ENCODE assay signal across 8 mouse cellular contexts in the genomic region with DNA sequence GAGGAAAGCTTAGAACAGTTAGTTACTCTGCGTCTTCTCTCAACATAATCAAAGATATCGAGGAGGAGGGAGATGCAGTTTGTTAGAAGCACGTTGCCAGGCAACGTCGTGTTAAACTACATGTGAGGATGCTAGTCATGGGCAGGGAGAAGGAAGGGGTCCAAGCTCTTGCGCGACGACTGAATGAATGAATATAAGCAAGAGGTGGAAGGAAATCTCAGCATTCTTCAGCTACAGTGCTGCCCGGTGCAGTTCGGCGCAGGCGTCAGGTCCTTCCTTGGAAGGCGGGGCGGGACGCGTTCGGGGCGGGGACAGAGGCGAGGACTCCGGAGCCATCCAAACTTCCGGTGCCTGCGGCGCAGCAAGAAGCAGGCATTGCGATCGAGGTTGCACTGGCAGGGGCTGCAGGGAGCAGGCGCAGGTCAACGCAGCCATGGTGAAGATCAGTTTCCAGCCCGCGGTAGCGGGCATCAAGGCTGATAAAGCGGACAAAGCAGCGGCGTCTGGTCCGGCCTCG. TPM values are rescaled to one million over a fixed set of nuclear protein-coding genes. Genes with fewer than 3 reads are reported as not detected.
DNase-seq lines count a peak whose midpoint lies in the region; ATAC-seq and TF ChIP-seq lines count a peak whose summit lies in the region.

A gene (plus strand): TSS at position 51 of the 517 bp plus-strand sequence.

- peak within 1 kb of the TSS; percentile 86 for H3K9ac ChIP-seq in heart, embryonic 12.5 days
- H3K9ac ChIP-seq in kidney, embryonic 16.5 days (replicated peaks; ENCODE audit: low read length) = peak within 1 kb of the TSS; percentile 83
- H3K9ac ChIP-seq in liver, adult 2 months (ENCODE audit: low read depth, low read length) = peak within 1 kb of the TSS; percentile 39

- H3K4me1 ChIP-seq in brown adipose tissue, adult 24 weeks (ENCODE audit: control insufficient read depth, insufficient read depth, insufficient read length, low read length) = peaks cover 18% of the 10 kb centered on the region; the same call in 1 of the 2 replicates
- H3K4me1 ChIP-seq in heart, embryonic 12.5 days (replicated peaks) = peaks cover 43% of the 10 kb centered on the region
- peaks cover 40% of the 10 kb centered on the region for H3K4me1 ChIP-seq in kidney, embryonic 16.5 days (ENCODE audit: insufficient read depth, low read length)
- H3K4me1 ChIP-seq in liver, adult 2 months (ENCODE audit: control insufficient read depth, insufficient read depth, low read length) = peaks cover 5% of the 10 kb centered on the region; the same call in 1 of the 2 replicates

- H3K27ac ChIP-seq in brown adipose tissue, adult 24 weeks (replicated peaks; ENCODE audit: low read depth, low read length) = peak within 1 kb of the TSS; percentile 19; the same call in 1 of the 2 replicates
- peak within 1 kb of the TSS; percentile 90 for H3K27ac ChIP-seq in heart, embryonic 12.5 days (ENCODE audit: poor library complexity, severe bottlenecking)
- peak within 1 kb of the TSS; percentile 88 for H3K27ac ChIP-seq in kidney, embryonic 16.5 days (ENCODE audit: low read length)
- no peak within 1 kb of the TSS for H3K27ac ChIP-seq in liver, adult 2 months (replicated peaks; ENCODE audit: insufficient read depth, low read depth, low read length)

- H3K9me3 ChIP-seq in heart, embryonic 12.5 days (replicated peaks) = no peaks in the 10 kb centered on the region
- H3K9me3 ChIP-seq in kidney, embryonic 16.5 days (ENCODE audit: low read length) = no peaks in the 10 kb centered on the region

- peak; percentile 82; the same call in 1 of the 2 replicates for ATAC-seq in erythroid progenitor cell, adult 5-6 weeks (replicated peaks; ENCODE audit: low FRiP score, poor library complexity, severe bottlenecking)
- ATAC-seq in heart, embryonic 12.5 days (ENCODE audit: insufficient number of reproducible peaks, low FRiP score) = peak; percentile 82
- peak; percentile 87 for ATAC-seq in kidney, embryonic 16.5 days (ENCODE audit: low FRiP score, low TSS enrichment)
- ATAC-seq in monocyte, adult 5-6 weeks (replicated peaks; ENCODE audit: insufficient number of reproducible peaks, low FRiP score, low TSS enrichment, poor library complexity, severe bottlenecking) = peak; percentile 45; the same call in 1 of the 2 replicates

- no peaks in the 10 kb centered on the region for H3K27me3 ChIP-seq in heart, embryonic 12.5 days (replicated peaks)
- no peaks in the 10 kb centered on the region for H3K27me3 ChIP-seq in kidney, embryonic 16.5 days (ENCODE audit: insufficient read depth, low read length)
- no peaks in the 10 kb centered on the region for H3K27me3 ChIP-seq in liver, adult 2 months (ENCODE audit: control insufficient read depth, insufficient read depth, low read length)
- no peaks in the 10 kb centered on the region for H3K27me3 ChIP-seq in splenic B cell, adult 2 months (ENCODE audit: control insufficient read depth, insufficient read depth, low read length, poor library complexity, severe bottlenecking)

- DNase-seq in CD4-positive helper T cell, adult 2 months (ENCODE audit: low read depth, low spot score) = peak; percentile 88
- DNase-seq in liver, adult 2 months (ENCODE audit: extremely low read depth, low read depth, low spot score) = peak; percentile 56
- peak; percentile 51 for DNase-seq in splenic B cell, adult 2 months (ENCODE audit: low read depth, low spot score)

- peak within 1 kb of the TSS; percentile 72 for H3K4me2 ChIP-seq in heart, embryonic 12.5 days
- peak within 1 kb of the TSS; percentile 82 for H3K4me2 ChIP-seq in kidney, embryonic 16.5 days (replicated peaks; ENCODE audit: low read depth, low read length)

- WGBS in heart, embryonic 12.5 days = 2% methylated on average over 35 of the region's 35 CpGs
- under 1% methylated on average over 35 of the region's 35 CpGs for WGBS in kidney, embryonic 16.5 days
- WGBS in liver, adult 2 months = 1% methylated on average over 35 of the region's 35 CpGs

- H3K4me3 ChIP-seq in brown adipose tissue, adult 24 weeks (ENCODE audit: insufficient read depth, low read depth, low read length) = peak within 1 kb of the TSS; percentile 86
- H3K4me3 ChIP-seq in heart, embryonic 12.5 days = peak within 1 kb of the TSS; percentile 89
- H3K4me3 ChIP-seq in kidney, embryonic 16.5 days (ENCODE audit: low read length) = peak within 1 kb of the TSS; percentile 83
- peak within 1 kb of the TSS; percentile 71 for H3K4me3 ChIP-seq in liver, adult 2 months (ENCODE audit: insufficient read depth, low read depth, low read length)

- H3K79me2 ChIP-seq in liver, adult 2 months (ENCODE audit: control insufficient read depth, insufficient read depth, low read length) = no peaks in the 10 kb centered on the region

- H3K36me3 ChIP-seq in heart, embryonic 12.5 days = no peaks in the 10 kb centered on the region
- no peaks in the 10 kb centered on the region for H3K36me3 ChIP-seq in kidney, embryonic 16.5 days (ENCODE audit: insufficient read depth, low read length)
- H3K36me3 ChIP-seq in liver, adult 2 months (ENCODE audit: control insufficient read depth, insufficient read depth, low read length) = no peaks in the 10 kb centered on the region
- H3K36me3 ChIP-seq in splenic B cell, adult 2 months (ENCODE audit: control insufficient read depth, insufficient read depth, low read length, poor library complexity, severe bottlenecking) = no peaks in the 10 kb centered on the region

- no peak for TF ChIP-seq CTCF in liver, adult 2 months (IDR thresholded peaks at IDR 0.05; ENCODE audit: low read depth, low read length)

- TF ChIP-seq POLR2A in liver, adult 2 months (IDR thresholded peaks at IDR 0.05; ENCODE audit: extremely low read depth, insufficient read depth, low read length) = peak; percentile 57; the same call in 1 of the 2 replicates

RNA-seq across cellular contexts. Expression of the gene that starts here (rescaled TPM):
- polyA plus RNA-seq in brown adipose tissue, adult 24 weeks (2012; ENCODE audit: insufficient read depth, insufficient read length, missing spikeins) = 25.8 and 34.7 TPM in 2 replicates
- total RNA-seq in erythroid progenitor cell, adult 5-6 weeks (2015; ENCODE audit: low replicate concordance) = 3.4 and 9.4 TPM in 2 replicates
- total RNA-seq in erythroid progenitor cell, adult 5-6 weeks (2017; ENCODE audit: low replicate concordance) = 6.3 and 12.1 TPM in 2 replicates
- polyA plus RNA-seq in heart, embryonic 12.5 days (2016; fragmentation: Nextera tagmentation; extraction: Ambion mirVana) = 261 TPM in 2 replicates
- 248 and 269 TPM in 2 replicates for polyA plus RNA-seq in kidney, embryonic 16.5 days (2015; fragmentation: Nextera tagmentation; extraction: Ambion mirVana)
- 39.1 and 41.1 TPM in 2 replicates for total RNA-seq in liver, adult 2 months (2014; rRNA removed)
- polyA plus RNA-seq in liver, adult 2 months (2012; rRNA removed) = 48.3 and 60.1 TPM in 2 replicates
- 94.7 to 124 TPM (median 121 TPM) in 3 replicates for total RNA-seq in monocyte, adult 5-6 weeks (2017)
